Mouse (Mus musculus): Measurements from ENCODE around the gene Pced1b.
"Not testable (repeated sequence)": the region's sequence is repeated elsewhere in the genome, so short reads cannot be mapped to it uniquely, and the experiment has no call there.

The Pced1b gene

DNA sequence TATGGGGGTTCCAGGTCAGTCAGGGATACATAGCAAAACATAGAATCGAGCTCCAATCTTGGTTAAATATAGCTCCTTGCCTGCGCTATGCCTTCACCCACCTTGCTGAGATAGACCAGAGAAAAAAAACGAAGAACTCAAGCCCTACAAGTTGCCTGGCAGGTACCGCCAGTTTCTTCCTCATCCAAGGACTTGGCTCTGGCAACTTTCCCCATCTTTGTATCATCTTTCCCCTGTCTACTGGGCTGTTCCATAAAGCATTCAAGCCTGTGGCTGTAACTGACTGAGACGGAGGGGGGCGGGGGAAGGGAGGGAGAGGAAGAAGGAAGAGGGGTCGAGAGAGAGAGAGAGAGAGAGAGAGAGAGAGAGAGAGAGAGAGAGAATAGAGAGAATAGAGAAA, 121.7 kb downstream of the Pced1b start:
- H3K4me1 ChIP-seq (replicated peaks; ENCODE audit: low read depth, low read length) = peaks cover 75% of the 10 kb centered on the region
- H3K4me3 ChIP-seq (replicated peaks; ENCODE audit: low read length) = peak overlapping the region; percentile 70
- no peaks in the 10 kb centered on the region for H3K36me3 ChIP-seq (ENCODE audit: insufficient read depth, low read length)
- TF ChIP-seq NANOG (IDR thresholded peaks at IDR 0.05; ENCODE audit: borderline replicate concordance, low read length) (no peak), CTCF (conservative IDR thresholded peaks at IDR 0.05; ENCODE audit: low read length) (no peak), POU5F1 (IDR thresholded peaks at IDR 0.05; ENCODE audit: borderline replicate concordance, low read length) (no peak)
- H3K9me3 ChIP-seq (ENCODE audit: low read length) = no peaks in the 10 kb centered on the region
- no peaks in the 10 kb centered on the region for H3K27me3 ChIP-seq (ENCODE audit: insufficient read depth, low read length)

DNA sequence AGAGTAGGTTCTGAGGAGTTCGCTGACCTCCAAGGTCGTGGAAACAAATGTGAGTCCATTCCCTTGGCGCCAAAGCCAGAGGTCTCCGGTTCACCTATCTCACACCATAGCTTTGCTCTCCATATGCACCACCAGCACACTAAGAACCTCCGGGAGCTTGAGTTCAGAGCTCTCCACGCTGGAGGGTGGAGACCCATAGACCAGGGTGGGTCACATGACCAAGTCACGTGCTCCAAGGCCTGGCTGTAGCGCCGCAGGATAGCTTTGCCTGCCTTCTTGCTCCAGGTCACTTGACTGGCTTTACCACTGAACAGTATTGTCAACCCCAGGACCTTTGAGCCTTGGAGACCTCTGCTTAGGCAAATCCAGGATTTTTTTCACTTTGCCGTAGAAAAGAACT, 122.2 kb downstream of the Pced1b start:
- peak overlapping the region; percentile 70 for H3K4me3 ChIP-seq (replicated peaks; ENCODE audit: low read length)
- peaks cover 80% of the 10 kb centered on the region for H3K4me1 ChIP-seq (replicated peaks; ENCODE audit: low read depth, low read length)
- H3K36me3 ChIP-seq (ENCODE audit: insufficient read depth, low read length) = no peaks in the 10 kb centered on the region
- no peaks in the 10 kb centered on the region for H3K27me3 ChIP-seq (ENCODE audit: insufficient read depth, low read length)
- TF ChIP-seq POU5F1 (IDR thresholded peaks at IDR 0.05; ENCODE audit: borderline replicate concordance, low read length) (no peak), CTCF (conservative IDR thresholded peaks at IDR 0.05; ENCODE audit: low read length) (no peak), NANOG (IDR thresholded peaks at IDR 0.05; ENCODE audit: borderline replicate concordance, low read length) (peak; percentile 29; the same call in 1 of the 2 replicates)
- no peaks in the 10 kb centered on the region for H3K9me3 ChIP-seq (ENCODE audit: low read length)

GRCm38 (mm10) chr15:97370880-97371279, 124.0 kb downstream of the Pced1b start:
- TF ChIP-seq POU5F1 (IDR thresholded peaks at IDR 0.05; ENCODE audit: borderline replicate concordance, low read length) = no peak
- no peak for TF ChIP-seq NANOG (IDR thresholded peaks at IDR 0.05; ENCODE audit: borderline replicate concordance, low read length)
- no peak for TF ChIP-seq CTCF (conservative IDR thresholded peaks at IDR 0.05; ENCODE audit: low read length)
- Histone ChIP-seq H3K4me3 (replicated peaks; ENCODE audit: low read length) (peak overlapping the region; percentile 45), H3K27me3 (ENCODE audit: insufficient read depth, low read length) (no peaks in the 10 kb centered on the region), H3K36me3 (ENCODE audit: insufficient read depth, low read length) (no peaks in the 10 kb centered on the region), H3K9me3 (ENCODE audit: low read length) (no peaks in the 10 kb centered on the region), H3K4me1 (replicated peaks; ENCODE audit: low read depth, low read length) (peaks cover 85% of the 10 kb centered on the region)

DNA sequence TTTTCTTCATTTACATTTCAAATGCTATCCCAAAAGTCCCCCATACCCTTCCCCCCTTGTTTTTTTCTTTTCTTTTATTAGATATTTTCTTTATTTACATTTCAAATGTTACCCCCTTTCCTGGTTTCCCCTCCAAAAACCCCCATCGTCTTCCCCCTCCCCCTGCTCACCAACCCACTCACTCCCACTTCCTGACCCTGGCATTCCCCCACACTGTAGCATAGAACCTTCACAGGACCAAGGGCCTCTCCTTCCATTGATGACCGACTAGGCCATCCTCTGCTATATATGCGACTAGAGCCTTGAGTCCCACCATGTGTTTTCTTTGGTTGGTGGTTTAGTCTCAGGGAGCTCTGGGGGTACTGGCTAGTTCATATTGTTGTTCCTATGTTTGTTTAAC, 125.1 kb downstream of the Pced1b start:
- H3K4me3 ChIP-seq (replicated peaks; ENCODE audit: low read length); H3K9me3 ChIP-seq (ENCODE audit: low read length); H3K27me3 ChIP-seq (ENCODE audit: insufficient read depth, low read length); H3K36me3 ChIP-seq (ENCODE audit: insufficient read depth, low read length): not testable (repeated sequence)
- peaks cover 84% of the 10 kb centered on the region for H3K4me1 ChIP-seq (replicated peaks; ENCODE audit: low read depth, low read length)

DNA sequence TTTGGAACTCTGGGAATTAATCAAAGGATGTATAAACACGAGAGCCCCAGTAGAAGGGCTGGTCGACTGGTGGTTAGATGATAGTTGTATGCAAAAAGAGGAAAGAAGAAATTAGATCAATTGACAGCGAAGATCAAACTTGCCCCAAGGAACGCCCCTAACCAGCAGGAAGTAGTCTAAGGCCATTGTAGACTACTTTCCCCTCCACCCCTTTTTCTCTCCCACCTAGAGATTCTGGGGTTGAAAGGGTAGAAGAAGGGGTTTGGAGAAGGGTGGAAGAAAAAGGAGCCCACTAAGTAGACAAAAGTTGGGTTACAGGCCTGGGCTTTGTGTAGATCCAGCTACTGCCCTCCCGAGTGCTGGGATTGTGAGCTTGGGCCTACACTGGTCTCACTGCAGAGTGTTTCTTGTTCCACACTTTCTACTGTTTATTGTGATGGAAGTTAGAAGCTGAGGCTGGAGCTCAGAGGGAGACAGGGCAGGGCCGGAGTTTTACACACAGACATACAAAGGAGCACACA, 125.8 kb downstream of the Pced1b start:
- no peaks in the 10 kb centered on the region for H3K9me3 ChIP-seq (ENCODE audit: low read length)
- peak overlapping the region; percentile 66 for H3K4me3 ChIP-seq (replicated peaks; ENCODE audit: low read length)
- H3K27me3 ChIP-seq (ENCODE audit: insufficient read depth, low read length) = no peaks in the 10 kb centered on the region
- H3K36me3 ChIP-seq (ENCODE audit: insufficient read depth, low read length) = no peaks in the 10 kb centered on the region
- TF ChIP-seq NANOG (IDR thresholded peaks at IDR 0.05; ENCODE audit: borderline replicate concordance, low read length) (peak; percentile 30; the same call in 1 of the 2 replicates), CTCF (conservative IDR thresholded peaks at IDR 0.05; ENCODE audit: low read length) (no peak), POU5F1 (IDR thresholded peaks at IDR 0.05; ENCODE audit: borderline replicate concordance, low read length) (no peak)
- peaks cover 79% of the 10 kb centered on the region for H3K4me1 ChIP-seq (replicated peaks; ENCODE audit: low read depth, low read length)

DNA sequence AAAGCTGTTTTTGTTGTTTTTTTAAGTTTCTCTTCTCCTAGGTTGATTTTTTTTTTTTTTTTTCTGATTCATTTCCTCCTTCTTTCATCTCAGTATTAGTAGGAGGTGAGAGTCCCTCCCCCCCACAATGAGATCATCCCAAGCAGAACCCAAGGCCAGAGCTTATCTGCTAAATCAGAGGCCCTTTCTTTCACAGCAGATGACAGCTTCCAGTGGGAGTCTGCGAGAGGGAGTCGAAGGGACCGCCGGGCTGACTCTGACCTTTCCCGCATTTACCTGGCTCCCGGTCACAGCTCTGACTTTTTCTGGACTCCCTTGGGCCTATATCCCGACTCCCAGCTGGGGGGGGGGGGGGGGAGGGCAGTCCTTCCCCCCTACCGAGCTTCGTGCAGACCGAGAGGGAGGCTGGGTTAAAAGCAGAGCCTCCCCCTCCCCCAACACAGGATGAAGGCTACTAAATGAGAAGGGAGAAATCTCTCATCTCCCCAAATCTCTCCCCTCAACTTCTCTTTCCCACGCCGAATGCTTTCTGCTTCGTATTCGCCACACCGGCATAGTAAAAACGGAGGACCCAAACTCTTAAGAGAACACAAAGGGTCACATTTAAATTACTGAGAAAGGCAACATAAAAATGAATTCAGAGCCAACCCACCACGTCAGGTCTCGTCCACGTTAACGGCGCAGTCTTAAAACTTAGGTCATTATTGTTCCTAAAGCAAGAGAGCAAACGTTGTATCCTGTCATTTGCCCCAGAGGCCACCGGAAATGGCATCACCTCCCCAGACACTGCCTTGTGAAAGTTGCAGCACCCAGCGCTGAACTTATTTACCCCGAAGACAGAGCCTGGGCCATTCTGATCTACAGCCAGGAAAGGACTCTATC, 126.5 kb downstream of the Pced1b start:
- Histone ChIP-seq H3K27me3 (ENCODE audit: insufficient read depth, low read length) (no peaks in the 10 kb centered on the region), H3K9me3 (ENCODE audit: low read length) (no peaks in the 10 kb centered on the region), H3K36me3 (ENCODE audit: insufficient read depth, low read length) (no peaks in the 10 kb centered on the region), H3K4me1 (replicated peaks; ENCODE audit: low read depth, low read length) (peaks cover 81% of the 10 kb centered on the region), H3K4me3 (replicated peaks; ENCODE audit: low read length) (peak overlapping the region; percentile 66)
- TF ChIP-seq POU5F1 (IDR thresholded peaks at IDR 0.05; ENCODE audit: borderline replicate concordance, low read length) = peak; percentile 18; the same call in 1 of the 2 replicates
- TF ChIP-seq NANOG (IDR thresholded peaks at IDR 0.05; ENCODE audit: borderline replicate concordance, low read length) = no peak

DNA sequence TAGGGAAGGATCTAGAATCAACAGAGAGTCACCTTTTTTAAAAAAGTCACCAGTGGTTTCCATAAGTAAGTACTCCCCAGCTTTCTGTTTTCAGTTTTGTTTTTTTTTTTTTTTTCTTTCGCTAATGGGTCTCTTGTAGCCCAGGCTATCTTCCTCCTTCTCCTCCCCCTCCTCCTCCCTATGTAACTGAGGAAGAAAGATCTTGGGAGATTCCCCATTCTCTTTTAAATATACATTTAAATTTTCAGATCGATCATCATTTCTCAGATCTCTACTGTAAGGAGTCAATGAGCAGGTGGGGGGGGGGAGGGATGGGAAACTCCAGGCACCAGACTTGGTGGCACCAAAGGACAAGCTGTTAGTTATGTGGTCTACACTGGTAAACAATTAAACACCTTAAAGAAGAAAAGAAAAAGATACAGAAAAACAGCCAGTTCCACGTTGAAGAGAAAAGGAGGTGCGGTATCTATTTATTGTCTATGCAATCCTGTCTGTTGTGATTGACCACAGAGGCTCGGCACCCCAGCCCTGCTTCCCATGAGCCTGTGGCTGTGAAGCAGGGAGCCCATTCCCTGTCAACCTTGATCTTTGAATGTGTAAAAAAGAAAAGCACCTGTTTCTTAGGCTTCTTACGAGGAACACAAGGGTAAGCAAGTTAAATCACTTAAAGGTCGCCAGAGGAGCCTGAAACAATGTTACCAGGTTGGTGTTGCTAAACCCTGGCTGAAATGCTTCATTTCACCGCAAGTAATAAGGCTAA, 127.4 kb downstream of the Pced1b start:
- Histone ChIP-seq H3K9me3 (ENCODE audit: low read length) (no peaks in the 10 kb centered on the region), H3K4me1 (replicated peaks; ENCODE audit: low read depth, low read length) (peaks cover 83% of the 10 kb centered on the region), H3K36me3 (ENCODE audit: insufficient read depth, low read length) (peaks cover 6% of the 10 kb centered on the region; the same call in 1 of the 2 replicates), H3K27me3 (ENCODE audit: insufficient read depth, low read length) (no peaks in the 10 kb centered on the region), H3K4me3 (replicated peaks; ENCODE audit: low read length) (peak overlapping the region; percentile 66)
- TF ChIP-seq CTCF (conservative IDR thresholded peaks at IDR 0.05; ENCODE audit: low read length) (no peak), NANOG (IDR thresholded peaks at IDR 0.05; ENCODE audit: borderline replicate concordance, low read length) (no peak), POU5F1 (IDR thresholded peaks at IDR 0.05; ENCODE audit: borderline replicate concordance, low read length) (no peak)

- peak overlapping the region; percentile 89 for H3K4me3 ChIP-seq (replicated peaks; ENCODE audit: low read length)
- peaks cover 82% of the 10 kb centered on the region for H3K4me1 ChIP-seq (replicated peaks; ENCODE audit: low read depth, low read length)
- TF ChIP-seq NANOG (IDR thresholded peaks at IDR 0.05; ENCODE audit: borderline replicate concordance, low read length) (no peak), POU5F1 (IDR thresholded peaks at IDR 0.05; ENCODE audit: borderline replicate concordance, low read length) (no peak), CTCF (conservative IDR thresholded peaks at IDR 0.05; ENCODE audit: low read length) (no peak)
- no peaks in the 10 kb centered on the region for H3K9me3 ChIP-seq (ENCODE audit: low read length)
- no peaks in the 10 kb centered on the region for H3K27me3 ChIP-seq (ENCODE audit: insufficient read depth, low read length)
- peaks cover 12% of the 10 kb centered on the region for H3K36me3 ChIP-seq (ENCODE audit: insufficient read depth, low read length)
These were observed 128.2 kb downstream of the Pced1b start for GRCm38 (mm10) chr15:97374845-97375720.
